Mouse (Mus musculus): ENCODE data around the gene Megf9.

Megf9 gene

DNA sequence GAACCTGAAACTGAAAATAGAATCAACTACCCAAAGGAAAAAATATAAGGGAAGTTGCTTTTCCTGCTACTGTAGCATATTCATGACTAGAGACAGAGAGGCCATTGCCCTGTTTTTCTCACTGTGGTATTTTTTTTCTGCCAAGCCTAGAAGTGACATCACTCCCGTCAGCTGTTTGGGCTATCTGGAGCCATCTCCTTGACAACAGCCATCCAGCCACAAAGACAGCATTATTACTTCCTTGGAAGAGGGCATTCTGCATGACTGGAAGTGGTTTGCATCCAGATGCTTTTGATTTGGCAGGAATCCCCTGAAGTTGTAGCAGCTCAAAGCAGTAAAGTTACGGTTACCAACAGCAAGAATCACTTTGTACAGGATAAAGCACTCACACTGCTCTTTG lies 122.7 kb downstream of the Megf9 start:
- CTCF ChIA-PET = no interaction called here

DNA sequence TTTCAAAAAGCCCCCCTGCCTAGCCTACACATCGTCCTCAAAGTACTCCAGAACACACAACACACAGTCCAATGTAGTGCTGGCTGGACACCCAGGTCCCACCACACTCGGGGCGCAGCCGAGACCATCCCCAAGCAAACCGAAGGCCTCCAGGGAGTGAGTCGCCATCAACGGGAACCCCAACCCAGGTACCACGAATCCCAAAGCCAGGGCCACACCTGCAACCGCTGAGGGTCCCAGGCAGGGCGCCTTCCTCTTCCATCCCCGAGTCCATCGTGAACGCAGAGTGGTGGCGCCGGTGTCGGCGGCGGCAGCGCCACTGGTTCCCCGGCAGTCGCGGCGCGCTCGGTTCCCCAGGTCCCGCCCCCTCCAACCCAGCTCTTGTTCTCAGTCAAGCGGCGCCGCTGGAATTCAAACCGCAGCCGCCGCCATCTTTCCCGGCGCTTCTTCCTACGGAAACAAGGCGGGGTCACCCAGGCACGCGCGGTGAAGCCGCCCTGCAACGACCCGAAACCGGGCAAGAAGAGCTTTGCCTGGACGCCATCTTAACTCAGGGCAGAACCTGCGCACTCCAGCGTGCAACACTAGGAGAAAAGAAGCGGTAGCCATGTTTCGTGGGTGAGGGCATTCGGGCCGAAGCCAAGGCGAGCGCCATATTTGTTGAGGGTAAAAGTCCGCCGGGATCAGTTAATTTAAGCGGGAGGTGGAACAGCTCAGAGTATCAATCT lies 124.6 kb downstream of the Megf9 start, which contains the start of gene Cdk5rap2:
Gene Cdk5rap2, minus strand, starts transcription at position 450 of the 728 bp plus-strand sequence.
- CTCF ChIA-PET = no interaction called here

- CTCF ChIA-PET = no interaction called here
Observed at GRCm38 (mm10) chr4:70409456-70409855, 125.3 kb downstream of the Megf9 start.

DNA sequence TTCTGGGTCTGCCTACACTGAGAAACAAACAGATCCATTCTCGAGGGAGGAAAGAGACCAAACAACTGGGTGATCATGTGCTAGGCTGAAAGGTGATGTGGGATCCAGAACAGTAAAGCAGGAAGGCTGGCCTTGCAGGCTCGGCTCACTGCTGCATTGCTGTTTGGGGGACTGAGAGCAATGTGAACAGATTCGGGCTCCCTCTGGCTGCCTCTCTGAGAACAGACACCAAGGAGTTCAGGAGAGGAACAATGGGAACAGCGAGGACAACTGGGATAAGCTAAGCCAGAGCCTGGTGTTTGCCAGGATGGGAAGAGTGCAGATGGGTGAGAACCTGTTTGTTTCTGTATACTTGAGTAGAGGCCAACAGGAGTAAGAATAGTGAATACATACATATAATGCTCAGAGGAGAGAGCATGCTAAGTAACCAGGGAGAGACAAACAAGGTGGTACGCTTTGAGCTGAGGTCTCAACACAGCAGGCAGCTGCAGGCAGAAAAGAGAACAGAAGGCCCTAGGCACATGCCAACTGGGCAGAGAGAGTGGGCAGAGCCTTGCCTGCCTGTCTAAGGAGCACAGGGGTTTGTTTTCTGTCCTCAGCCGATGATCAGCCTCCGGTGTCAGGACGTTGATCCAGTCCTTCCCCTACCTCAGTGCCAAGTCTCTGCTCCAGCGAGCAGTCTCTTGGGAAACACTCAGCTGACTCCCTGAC lies 132.5 kb downstream of the Megf9 start:
- CTCF ChIA-PET = no interaction called here

DNA sequence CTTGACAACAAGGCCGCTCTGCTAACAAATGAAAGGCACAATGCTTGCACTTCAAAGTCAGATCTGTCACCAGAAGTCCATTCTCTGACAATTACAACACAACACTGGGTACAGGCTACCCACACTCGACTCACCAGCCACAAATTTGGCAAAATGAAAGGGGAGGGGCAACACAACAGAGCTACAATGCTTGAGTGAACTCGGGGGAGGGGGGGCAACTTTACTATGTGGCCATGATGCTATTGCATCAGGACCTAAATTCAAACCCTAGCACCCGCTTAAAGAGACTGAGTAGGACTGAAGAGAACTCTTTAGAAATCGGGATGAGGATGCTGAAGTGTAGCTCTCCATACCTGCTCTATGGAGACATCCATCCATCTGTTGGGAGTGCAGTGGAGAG lies 135.3 kb downstream of the Megf9 start:
- CTCF ChIA-PET = no interaction called here

GRCm38 (mm10) chr4:70399074-70399473 lies 135.7 kb downstream of the Megf9 start:
- CTCF ChIA-PET = no interaction called here

GRCm38 (mm10) chr4:70398088-70398487 lies 136.7 kb downstream of the Megf9 start:
- CTCF ChIA-PET = no interaction called here

- CTCF ChIA-PET = no interaction called here
Observed at GRCm38 (mm10) chr4:70396701-70397100, 138.1 kb downstream of the Megf9 start.

- CTCF ChIA-PET = no interaction called here
Observed at GRCm38 (mm10) chr4:70394736-70395135, 140.1 kb downstream of the Megf9 start.

- CTCF ChIA-PET = no interaction called here
Observed at GRCm38 (mm10) chr4:70391760-70392372, 142.9 kb downstream of the Megf9 start.

DNA sequence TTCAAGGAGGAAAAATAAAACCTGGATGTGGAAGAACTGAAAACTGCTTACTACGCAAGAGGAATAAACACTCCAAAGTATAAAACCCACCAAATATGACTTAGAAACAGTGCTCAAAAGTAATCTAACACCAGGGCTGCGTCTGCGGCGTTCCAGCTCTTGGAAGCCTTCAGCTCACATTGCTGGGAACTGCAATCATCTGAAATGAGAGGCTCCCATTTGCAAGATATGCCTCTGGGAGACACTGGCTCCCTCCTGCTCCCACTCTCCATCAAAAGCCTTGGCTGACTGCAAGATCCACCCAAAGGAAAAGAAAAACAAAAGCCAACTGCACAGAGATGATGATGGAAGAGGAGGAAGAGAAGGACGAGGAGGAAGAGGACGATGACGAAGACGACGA lies 143.7 kb downstream of the Megf9 start:
- CTCF ChIA-PET = no interaction called here

GRCm38 (mm10) chr4:70386206-70386605 lies 148.6 kb downstream of the Megf9 start:
- CTCF ChIA-PET = no interaction called here

DNA sequence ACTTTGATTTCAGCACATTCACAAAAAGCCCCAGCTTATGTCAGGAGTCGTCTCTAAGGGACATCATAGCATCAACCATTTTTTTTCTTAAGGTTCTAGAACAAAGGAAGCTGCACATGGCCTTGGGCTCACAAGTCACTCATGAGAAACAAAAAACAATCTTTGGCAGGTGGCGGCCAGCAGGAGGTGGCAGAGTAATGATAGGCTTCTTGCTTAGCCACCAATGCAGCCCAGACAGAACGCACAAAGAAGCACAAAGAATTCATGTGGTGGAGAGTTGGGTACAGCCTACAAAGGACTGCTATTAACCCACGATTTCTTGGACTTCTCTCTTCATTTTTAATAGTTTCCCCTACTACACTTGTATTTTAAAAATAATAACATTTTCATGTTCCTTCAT lies 157.4 kb downstream of the Megf9 start:
- CTCF ChIA-PET = no interaction called here

All from spleen, embryonic (tissue).